Mouse (Mus musculus): ENCODE data around the gene Lancl2. TPM values are rescaled to one million over a fixed set of nuclear protein-coding genes. Genes with fewer than 3 reads are reported as not detected.

The Lancl2 gene
- total RNA-seq, 2 experiments from 2014 or later = 23.6 to 26.0 TPM

DNA sequence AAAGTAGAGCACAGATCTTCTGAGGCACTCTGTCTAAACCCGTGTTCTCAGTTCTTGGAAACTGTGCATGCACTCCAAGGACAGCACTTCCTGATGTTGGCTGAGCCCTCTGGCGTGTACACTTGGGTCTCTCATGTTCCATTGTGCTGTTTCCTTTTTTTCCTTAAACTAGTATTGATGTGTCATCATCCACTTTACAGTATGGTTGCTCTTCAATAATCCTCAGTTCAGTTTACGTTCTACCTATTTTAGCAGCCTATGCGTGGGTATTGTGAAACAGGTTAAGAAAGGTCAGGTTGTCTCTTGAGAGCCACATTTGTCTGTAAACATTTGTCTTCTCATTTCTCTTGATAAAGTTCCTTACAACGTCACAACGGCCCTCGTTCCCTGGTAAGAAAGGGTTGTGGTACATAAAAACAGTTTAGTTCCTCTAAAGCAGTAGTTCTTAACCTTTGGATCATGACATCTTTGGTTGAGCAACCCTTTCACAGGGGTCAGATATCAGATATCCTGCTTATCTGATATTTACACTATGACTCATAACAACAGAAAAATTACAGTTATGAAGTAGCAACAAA is 66.7 kb downstream of the Lancl2 start:
- DNase-seq = no peak

DNA sequence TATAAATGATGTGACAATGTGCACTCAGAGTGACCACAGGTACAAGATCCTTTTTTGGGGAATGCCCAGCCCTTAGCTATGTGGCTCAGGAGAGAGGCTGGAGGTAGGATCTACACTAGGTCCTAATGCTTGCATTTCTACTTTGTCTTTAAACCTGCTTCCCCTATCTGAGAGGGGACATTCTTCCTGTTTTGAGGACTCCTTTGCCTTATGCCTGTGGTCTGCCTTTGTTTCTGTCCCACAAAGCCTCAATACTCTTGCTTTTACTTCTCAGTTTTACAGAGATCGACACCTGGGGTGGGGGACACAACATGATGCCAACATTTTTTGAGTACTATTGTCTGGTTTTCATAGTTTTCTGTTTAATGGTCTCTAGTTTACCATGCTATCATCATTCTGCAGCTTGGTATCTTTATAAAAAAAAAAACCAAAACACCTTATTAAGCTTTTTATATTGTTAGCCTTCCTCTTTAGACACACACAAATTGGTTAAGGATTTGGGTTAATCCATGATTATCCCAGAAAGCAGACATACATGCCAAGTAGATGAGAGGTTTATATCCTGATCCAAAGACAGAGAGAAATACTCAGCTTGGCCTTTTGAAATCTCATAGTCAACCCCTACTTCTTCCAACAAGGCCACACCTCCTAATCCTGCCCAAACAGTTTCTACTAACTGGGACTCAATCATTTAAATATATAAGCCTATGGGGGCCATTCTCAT is 68.3 kb downstream of the Lancl2 start:
- DNase-seq = no peak

DNA sequence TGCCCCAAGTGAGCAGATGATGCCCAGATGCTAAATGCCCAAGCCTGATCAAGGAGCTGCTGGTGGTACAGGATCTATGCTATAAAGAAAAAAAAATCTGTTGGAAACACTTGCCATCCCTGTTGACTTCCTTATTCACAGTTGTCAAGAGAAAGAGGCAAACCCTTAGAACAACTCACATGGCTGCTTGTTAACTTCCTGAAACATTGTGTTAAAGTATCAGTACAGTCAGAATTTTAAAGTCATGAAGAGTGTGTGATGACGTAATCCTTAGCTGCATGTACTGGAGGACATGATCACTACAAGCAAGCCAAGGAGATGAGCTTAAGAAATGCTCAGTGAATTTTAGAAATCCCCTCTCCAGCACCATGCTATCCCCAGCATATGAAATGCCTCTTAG is 71.5 kb downstream of the Lancl2 start:
- no peak for DNase-seq

DNA sequence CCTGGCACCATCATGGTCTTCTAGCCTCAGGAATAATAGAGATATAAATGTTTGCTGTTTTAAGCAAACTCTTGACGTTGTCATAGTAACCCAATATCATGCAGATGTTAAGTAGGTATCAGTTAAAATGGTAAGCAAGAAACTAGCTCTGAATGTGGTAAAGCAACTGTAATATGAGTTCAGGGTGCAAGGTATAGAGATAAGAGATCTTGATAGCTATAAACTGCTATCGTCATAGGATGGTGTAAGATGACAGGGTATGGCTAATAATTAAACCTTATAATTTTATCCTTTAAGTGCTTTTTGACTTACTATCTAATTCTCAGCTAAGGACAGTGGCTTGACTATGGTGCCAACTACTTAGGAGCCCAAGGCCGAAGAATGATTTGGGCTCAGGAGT is 78.0 kb downstream of the Lancl2 start:
- DNase-seq = no peak

DNA sequence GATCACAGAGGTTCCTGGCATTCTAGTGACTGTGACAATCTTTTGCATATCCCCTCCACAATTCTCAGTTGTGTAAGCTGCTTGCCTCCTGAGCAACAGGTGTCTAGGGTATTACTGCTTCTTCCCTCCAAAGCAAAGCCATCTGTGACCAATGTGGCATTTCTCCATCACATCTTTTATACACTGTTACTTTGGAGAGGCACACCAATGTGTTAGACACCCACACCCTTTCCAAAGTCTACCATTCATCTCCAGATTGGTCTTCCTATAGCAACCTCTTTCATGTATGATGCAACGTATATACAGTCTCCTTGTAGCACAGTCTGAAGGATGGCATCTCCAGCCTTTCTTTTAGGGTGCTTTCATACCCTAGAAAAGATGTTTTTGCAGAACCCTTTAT is 80.3 kb downstream of the Lancl2 start:
- DNase-seq = no peak

DNA sequence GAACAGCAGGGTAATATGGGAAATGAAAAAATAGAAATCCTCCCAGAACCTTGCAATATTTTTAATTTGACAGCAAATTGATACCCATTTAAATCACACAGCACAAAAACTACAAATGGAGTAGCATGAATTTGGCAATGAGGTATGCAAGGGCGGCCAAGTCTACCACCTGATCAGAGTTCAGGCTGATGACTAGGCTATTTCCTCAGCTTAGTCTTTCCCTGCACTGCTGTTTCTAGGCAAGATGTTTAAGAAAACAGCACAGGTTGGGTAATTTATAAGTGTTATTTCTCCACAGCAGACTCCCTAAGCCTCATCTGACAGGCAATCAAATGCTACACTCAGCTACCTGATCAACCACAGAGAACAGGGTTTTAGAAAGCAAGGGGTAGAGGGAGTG is 81.9 kb downstream of the Lancl2 start:
- DNase-seq = no peak

DNA sequence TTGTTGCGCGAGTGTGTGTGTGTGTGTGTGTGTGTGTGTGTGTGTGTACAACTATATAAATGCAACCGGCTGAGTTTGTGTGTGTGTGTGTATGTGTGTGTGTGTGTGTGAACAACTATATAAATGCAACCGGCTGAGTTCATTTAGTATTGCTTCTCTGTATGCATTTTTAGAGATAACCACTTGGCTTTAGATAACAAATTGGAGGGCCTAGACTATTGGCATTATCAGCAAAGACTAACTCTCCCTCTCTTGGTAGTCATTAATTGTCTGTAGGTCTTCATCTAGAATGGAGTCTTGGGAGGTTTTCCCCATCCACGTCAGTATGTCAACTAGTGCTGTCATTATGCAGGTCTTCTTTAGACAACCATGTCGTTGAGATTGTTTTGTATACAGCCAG is 85.0 kb downstream of the Lancl2 start:
- DNase-seq = no peak

Other genes with a start within 250 kb of the Lancl2 start
- gene Ppm1k, start 167.1 kb upstream of the Lancl2 start, total RNA-seq (2021) = 10 to 100 TPM; 14.7 to 18.8 TPM
- 1 to 10 TPM; 5.6 to 5.7 TPM for gene Herc6, start 121.5 kb upstream of the Lancl2 start, total RNA-seq (2021)
- gene Pyurf, start 10.5 kb upstream of the Lancl2 start, total RNA-seq (2021) = 10 to 100 TPM; 15.9 to 18.5 TPM
- gene Vopp1, start 122.6 kb downstream of the Lancl2 start, total RNA-seq (2021) = 10 to 100 TPM; 27.8 to 30.5 TPM
- gene Vmn1r21, start 147.8 kb downstream of the Lancl2 start, total RNA-seq (2021) = not detected
- not detected for gene Vmn1r22, start 205.5 kb downstream of the Lancl2 start, total RNA-seq (2021)
- gene Vmn1r23, start 224.3 kb downstream of the Lancl2 start, total RNA-seq (2021) = not detected